Mouse (Mus musculus) stomach, postnatal 0 days (tissue): ENCODE data around the gene Fam83g.

ENCODE experiments used
- CTCF ChIP-seq: IDR thresholded peaks from 2 replicates; pipeline ENCODE4 v1.5.1; 2016; ENCODE audit warnings: antibody characterized with exemption, low read depth, mild to moderate bottlenecking, moderate library complexity
- EP300 ChIP-seq: optimal IDR thresholded peaks from 2 replicates; pipeline ENCODE3; 2016; ENCODE audit warnings: antibody characterized with exemption

DNA sequence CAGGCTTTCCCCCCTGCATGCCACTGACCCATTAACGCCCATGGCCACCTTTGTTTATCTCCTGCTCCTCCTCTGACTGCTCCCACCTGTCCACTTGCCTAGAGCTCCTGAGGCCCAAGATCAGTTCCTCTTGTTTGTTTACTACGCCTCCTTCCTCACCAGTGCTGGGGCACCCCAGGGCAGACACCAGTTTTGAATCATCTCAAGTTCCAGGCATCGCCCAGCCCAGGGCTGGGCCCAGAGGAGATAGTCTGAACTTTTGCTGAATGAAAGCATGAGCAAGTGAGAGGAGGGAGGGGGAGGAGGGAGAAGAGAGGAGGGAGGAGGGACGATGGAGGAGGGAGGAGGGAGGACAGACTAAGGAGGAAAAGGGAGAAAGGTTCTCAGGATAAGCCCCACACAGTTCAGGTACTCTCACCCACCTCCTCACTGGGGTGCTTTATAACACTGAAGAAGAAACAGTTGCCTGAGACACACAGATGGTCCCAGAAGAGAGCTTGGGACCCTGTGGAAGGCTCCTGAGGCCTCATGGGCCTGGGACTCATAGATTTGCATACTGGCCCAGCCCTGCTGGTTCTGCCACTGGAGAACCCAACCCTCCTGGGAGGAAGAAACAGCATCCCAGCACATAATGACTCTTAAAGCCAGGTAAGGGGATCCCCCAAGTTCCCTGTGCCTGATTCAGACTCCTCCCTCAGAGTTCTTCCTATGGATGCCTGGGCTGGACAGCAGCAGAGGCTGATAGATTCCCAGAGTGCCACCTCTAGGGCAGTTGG lies 4.6 kb upstream of the Fam83g start:
- TF ChIP-seq EP300: no peak
- TF ChIP-seq CTCF: no peak
